Mouse (Mus musculus) erythroblast, embryonic 14.5 days (primary cell): ENCODE data around the gene Specc1.

ENCODE experiments used
- GATA1 ChIP-seq: IDR thresholded peaks from 2 replicates; pipeline ENCODE4 v1.6.1; 2012; ENCODE audit warnings: low read length, inconsistent platforms, mixed read lengths
- TAL1 ChIP-seq: IDR thresholded peaks from 3 replicates; pipeline ENCODE4 v1.6.1; 2012; ENCODE audit warnings: low read length, inconsistent platforms, mixed read lengths

GRCm38 (mm10) chr11:62051487-62051886 lies 94.9 kb downstream of the Specc1 start:
- TF ChIP-seq GATA1 (no peak), TAL1 (no peak)
